Mouse (Mus musculus): ENCODE data around the gene Doc2a.

DNA sequence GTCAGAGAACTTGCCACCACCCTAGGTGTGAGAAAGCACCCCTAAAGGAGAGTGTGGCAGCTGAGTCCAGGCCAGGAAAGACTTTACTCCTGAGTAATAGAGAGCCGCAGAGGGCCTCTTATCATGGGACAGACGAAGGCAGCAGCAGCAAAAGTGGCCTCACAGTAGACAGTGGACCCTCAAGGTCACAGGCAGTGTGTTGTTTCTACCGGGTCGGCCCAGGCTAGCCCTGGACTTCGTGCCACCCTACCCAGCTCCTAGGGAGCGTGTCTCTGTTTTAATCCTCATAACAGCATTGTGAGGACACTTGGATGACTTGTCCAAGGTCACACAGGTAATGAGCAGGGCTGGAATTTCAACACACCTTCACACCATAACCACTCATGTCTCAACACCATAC, 2.9 kb downstream of the Doc2a start:
- TF ChIP-seq CTCF (IDR thresholded peaks at IDR 0.05; ENCODE audit: extremely low read depth, insufficient read length, insufficient replicate concordance, low read depth, low read length) (no peak), POLR2A (IDR thresholded peaks at IDR 0.05; ENCODE audit: low read depth, low read length) (no peak)

Data from small intestine, adult 2 months (tissue).